ENCODE assay signal across 11 mouse cellular contexts in the genomic region with DNA sequence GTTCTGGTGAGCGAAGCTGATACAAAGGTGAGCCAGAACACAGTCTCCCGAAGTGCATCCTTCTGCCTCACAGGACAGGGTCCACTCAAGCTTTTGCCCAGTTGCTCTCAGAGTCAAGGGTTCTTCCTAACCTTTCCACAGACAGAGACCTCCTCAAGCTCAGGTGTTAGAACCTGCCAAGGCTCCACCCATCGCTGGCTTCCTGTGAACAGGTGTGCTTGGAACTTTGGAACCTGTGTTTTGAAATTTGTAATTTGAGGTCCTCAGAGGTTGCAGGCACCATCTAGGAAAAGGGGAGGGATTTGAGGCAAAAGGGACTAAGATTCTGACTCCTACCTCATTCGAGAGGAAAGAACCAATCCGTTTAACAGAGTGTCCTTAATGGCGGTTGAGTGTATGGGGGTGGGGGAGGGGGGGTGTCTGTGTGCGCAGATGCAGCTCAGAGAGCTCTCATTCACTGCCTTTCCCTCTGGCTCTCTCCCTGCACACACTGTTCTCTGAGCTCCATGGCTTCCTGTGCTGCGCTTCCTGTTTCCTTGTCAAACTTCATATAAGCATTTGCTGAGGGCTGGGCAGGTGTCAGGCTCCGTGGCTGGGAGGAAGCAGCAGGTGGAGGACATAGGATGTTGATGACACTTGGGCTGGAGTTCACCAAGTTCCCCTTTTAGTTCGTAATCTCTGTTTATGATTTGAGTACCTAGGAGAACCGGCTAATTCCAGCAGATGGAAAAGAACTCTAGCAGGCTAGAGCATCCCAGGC.
DNase-seq lines count a peak whose midpoint lies in the region; ATAC-seq and TF ChIP-seq lines count a peak whose summit lies in the region.
"Had no signal": no experiment of that assay in that cellular context is flagged by ENCODE, and none has a peak within 500 bp of the region (broad histone marks: within the 10 kb centered on the region; RNA-seq: fewer than 3 reads in every experiment).

No protein-coding gene starts in this region.

- H3K9ac ChIP-seq in CH12.LX (ENCODE audit: insufficient read depth, low read depth), result no peak overlapping the region
- H3K9ac ChIP-seq in intestine, postnatal 0 days (ENCODE audit: low read depth, low read length), result no peak overlapping the region
- no peak overlapping the region for H3K9ac ChIP-seq in forebrain, embryonic 16.5 days (replicated peaks; ENCODE audit: low read depth, low read length)
- H3K9ac ChIP-seq: hindbrain, embryonic 13.5 days; neural tube, embryonic 15.5 days had no signal

- dilution Hi-C loops in CH12.LX (cut with MboI; ENCODE audit: extremely low pct_ligation_motif_present, extremely low pct_unique_long_range_greater_than_20kb, low sequenced_read_pairs), result no loop called here

- peak; percentile 74 for ATAC-seq in intestine, postnatal 0 days
- ATAC-seq in forebrain, embryonic 16.5 days, result no peak

- peak overlapping the region; percentile 7 for H3K4me2 ChIP-seq in CH12.LX (ENCODE audit: insufficient read depth, low read depth, poor library complexity, severe bottlenecking)
- no peak overlapping the region; the same call in 1 of the 2 replicates for H3K4me2 ChIP-seq in intestine, postnatal 0 days (replicated peaks; ENCODE audit: low read depth)
- no peak overlapping the region for H3K4me2 ChIP-seq in forebrain, embryonic 16.5 days (ENCODE audit: low read length)
- H3K4me2 ChIP-seq: hindbrain, embryonic 13.5 days; neural tube, embryonic 15.5 days had no signal

- in situ Hi-C loops in CH12.LX (cut with MboI; ENCODE audit: low pct_ligation_motif_present, low pct_unique_long_range_greater_than_20kb, low sequenced_read_pairs), result loop anchor here (10.0 kb wide), 1 partner anchor 272 kb away; no protein-coding TSS in a partner anchor

- no peak for TF ChIP-seq POLR2A in CH12.LX (IDR thresholded peaks at IDR 0.05; ENCODE audit: low read depth, low read length)

- H3K4me1 ChIP-seq in CH12.LX (ENCODE audit: control insufficient read depth in 1 of 2, insufficient read depth in 2 of 2), result peaks cover 25 to 74% of the 10 kb centered on the region in 2 experiments
- 0 out of 2 replicates have a peak, but pooled peaks cover 6% of the 10 kb centered on the region for H3K4me1 ChIP-seq in intestine, postnatal 0 days (replicated peaks; ENCODE audit: control insufficient read depth, insufficient read depth, low read length)
- H3K4me1 ChIP-seq in forebrain, embryonic 16.5 days (replicated peaks; ENCODE audit: control insufficient read depth, insufficient read depth, low read length), result peaks cover 5% of the 10 kb centered on the region; the same call in 1 of the 2 replicates

- no peaks in the 10 kb centered on the region for H3K9me3 ChIP-seq in CH12.LX (replicated peaks; ENCODE audit: low read length)
- H3K9me3 ChIP-seq in intestine, postnatal 0 days (ENCODE audit: control insufficient read depth), result no peaks in the 10 kb centered on the region
- H3K9me3 ChIP-seq in forebrain, embryonic 16.5 days (ENCODE audit: control insufficient read depth, low read length), result no peaks in the 10 kb centered on the region
- H3K9me3 ChIP-seq: hindbrain, embryonic 13.5 days; neural tube, embryonic 15.5 days had no signal

- TF ChIP-seq EP300 in CH12.LX (IDR thresholded peaks at IDR 0.05; ENCODE audit: low read length), result 0 out of 2 replicates have a peak, but pooled peaks have one; percentile 1

- H3K79me2 ChIP-seq in CH12.LX (replicated peaks; ENCODE audit: control insufficient read depth, extremely low read depth, insufficient read depth, poor library complexity, severe bottlenecking), result no peaks in the 10 kb centered on the region

- H3K27me3 ChIP-seq in CH12.LX (replicated peaks), result no peaks in the 10 kb centered on the region
- no peaks in the 10 kb centered on the region for H3K27me3 ChIP-seq in intestine, postnatal 0 days (replicated peaks; ENCODE audit: control insufficient read depth, insufficient read depth, low read length)
- H3K27me3 ChIP-seq in forebrain, embryonic 16.5 days (replicated peaks; ENCODE audit: control insufficient read depth, insufficient read depth, low read length), result no peaks in the 10 kb centered on the region
- H3K27me3 ChIP-seq: neural tube, embryonic 15.5 days had no signal

- TF ChIP-seq RAD21 in CH12.LX (IDR thresholded peaks at IDR 0.05; ENCODE audit: low read depth, low read length), result no peak

- peak overlapping the region; percentile 5; the same call in 1 of the 2 replicates for H3K27ac ChIP-seq in CH12.LX (ENCODE audit: insufficient read depth, low read depth)
- H3K27ac ChIP-seq in intestine, postnatal 0 days (ENCODE audit: low read depth, low read length), result no peak overlapping the region
- no peak overlapping the region for H3K27ac ChIP-seq in forebrain, embryonic 16.5 days (ENCODE audit: low read length)
- H3K27ac ChIP-seq: hindbrain, embryonic 13.5 days; neural tube, embryonic 15.5 days had no signal

- DNase-seq in A20 (ENCODE audit: low read depth, low spot score) (peak; percentile 81), CH12.LX (ENCODE audit: extremely low read depth) (peak; percentile 58)
- peak; percentile 47 to 54 for DNase-seq in spleen, adult 18-20 months
- DNase-seq in adrenal gland, adult 2 months, result no peak
- DNase-seq in frontal cortex, postnatal 14 days (ENCODE audit: low spot score in 2 of 2), result no peak
- DNase-seq: cerebellum, adult 11-12 months; layer of hippocampus, adult 9-11 months had no signal

- 56% methylated on average over 11 of the region's 11 CpGs for WGBS in intestine, postnatal 0 days
- 85% methylated on average over 11 of the region's 11 CpGs for WGBS in forebrain, embryonic 16.5 days

- H3K4me3 ChIP-seq in CH12.LX (replicated peaks in 1 of 3; ENCODE audit: low read depth in 2 of 3, low read length in 2 of 3, poor library complexity in 1 of 3), result no peak overlapping the region
- no peak overlapping the region for H3K4me3 ChIP-seq in intestine, postnatal 0 days (ENCODE audit: low read depth, low read length)
- no peak overlapping the region for H3K4me3 ChIP-seq in forebrain, embryonic 16.5 days (replicated peaks; ENCODE audit: low read length)
- H3K4me3 ChIP-seq: hindbrain, embryonic 13.5 days; neural tube, embryonic 15.5 days had no signal

- no peaks in the 10 kb centered on the region for H3K36me3 ChIP-seq in CH12.LX (replicated peaks in 1 of 2; ENCODE audit: control insufficient read depth in 1 of 2, insufficient read depth in 1 of 2, low read length in 1 of 2)
- no peaks in the 10 kb centered on the region for H3K36me3 ChIP-seq in intestine, postnatal 0 days (ENCODE audit: control insufficient read depth, insufficient read depth)
- H3K36me3 ChIP-seq in forebrain, embryonic 16.5 days (ENCODE audit: control insufficient read depth, insufficient read depth), result no peaks in the 10 kb centered on the region
- H3K36me3 ChIP-seq: hindbrain, embryonic 13.5 days; neural tube, embryonic 15.5 days had no signal

- TF ChIP-seq CTCF in CH12.LX (conservative IDR thresholded peaks at IDR 0.05 in 1 of 2, IDR thresholded peaks at IDR 0.05 in 1 of 2; ENCODE audit: low read depth in 2 of 2, low read length in 2 of 2), result no peak
- TF ChIP-seq CTCF in intestine, postnatal 0 days (IDR thresholded peaks at IDR 0.05; ENCODE audit: low read depth), result no peak

TF ChIP-seq in CH12.LX, 34 proteins besides CTCF, POLR2A, EP300 and RAD21 (continues in another document):
- TF ChIP-seq KAT2A (IDR thresholded peaks at IDR 0.05; ENCODE audit: insufficient replicate concordance, low read length) (no peak), NRF1 (IDR thresholded peaks at IDR 0.05; ENCODE audit: low read depth, low read length) (0 out of 2 replicates have a peak, but pooled peaks have one; percentile 41), USF1 (IDR thresholded peaks at IDR 0.05; ENCODE audit: low read depth, low read length) (no peak), SMC3 (IDR thresholded peaks at IDR 0.05; ENCODE audit: low read depth, low read length) (no peak), MAFK (IDR thresholded peaks at IDR 0.05; ENCODE audit: insufficient replicate concordance, low read length) (no peak), ZNF384 (IDR thresholded peaks at IDR 0.05; ENCODE audit: low read depth, low read length) (no peak), JUND (conservative IDR thresholded peaks at IDR 0.05; ENCODE audit: low read depth, low read length) (no peak), ZC3H11A (IDR thresholded peaks at IDR 0.05; ENCODE audit: low read depth, low read length) (no peak), POLR2AphosphoS2 (IDR thresholded peaks at IDR 0.05; ENCODE audit: low read depth, low read length) (no peak), ZKSCAN1 (IDR thresholded peaks at IDR 0.05; ENCODE audit: borderline replicate concordance, low read depth, low read length) (no peak), NELFE (IDR thresholded peaks at IDR 0.05; ENCODE audit: low read depth, low read length) (no peak), TCF12 (IDR thresholded peaks at IDR 0.05; ENCODE audit: low read depth, low read length) (peak; percentile 43; the same call in 1 of the 2 replicates), GABPA (IDR thresholded peaks at IDR 0.05; ENCODE audit: insufficient replicate concordance, low read depth, low read length) (no peak), MXI1 (IDR thresholded peaks at IDR 0.05; ENCODE audit: low read depth, low read length) (no peak), ETS1 (conservative IDR thresholded peaks at IDR 0.05; ENCODE audit: low read depth, low read length) (no peak), RCOR1 (conservative IDR thresholded peaks at IDR 0.05; ENCODE audit: low read depth, low read length) (no peak), MAX (IDR thresholded peaks at IDR 0.05; ENCODE audit: low read length) (no peak), UBTF (IDR thresholded peaks at IDR 0.05; ENCODE audit: low read depth, low read length) (no peak), ZMIZ1 (IDR thresholded peaks at IDR 0.05; ENCODE audit: low read depth, low read length) (no peak), IRF4 (IDR thresholded peaks at IDR 0.05; ENCODE audit: low read depth, low read length) (no peak), BHLHE40 (IDR thresholded peaks at IDR 0.05; ENCODE audit: low read depth, low read length) (no peak), E2F4 (IDR thresholded peaks at IDR 0.05; ENCODE audit: insufficient replicate concordance, low read depth, low read length) (no peak), JUN (IDR thresholded peaks at IDR 0.05; ENCODE audit: insufficient read depth, low read depth, low read length) (no peak), TBP (conservative IDR thresholded peaks at IDR 0.05; ENCODE audit: low read depth, low read length) (0 out of 2 replicates have a peak, but pooled peaks have one; percentile 33), MEF2A (IDR thresholded peaks at IDR 0.05; ENCODE audit: borderline replicate concordance, low read depth, low read length) (no peak), CHD1 (IDR thresholded peaks at IDR 0.05; ENCODE audit: low read depth, low read length) (no peak), CHD2 (IDR thresholded peaks at IDR 0.05; ENCODE audit: low read length) (no peak), HCFC1 (IDR thresholded peaks at IDR 0.05; ENCODE audit: low read depth, low read length) (no peak), ELF1 (IDR thresholded peaks at IDR 0.05; ENCODE audit: low read depth, low read length) (peak; percentile 39; the same call in 1 of the 2 replicates)

Comparison
In these comparisons a context has a peak if more than half of its experiments do, and no peak if none do; other contexts are left out.
1. DNase-seq: peak in A20 (single experiment), CH12.LX (single experiment) and spleen, adult 18-20 months (2 of 2); none in adrenal gland, adult 2 months (single experiment) and frontal cortex, postnatal 14 days (0 of 2).